In the genomic region with DNA sequence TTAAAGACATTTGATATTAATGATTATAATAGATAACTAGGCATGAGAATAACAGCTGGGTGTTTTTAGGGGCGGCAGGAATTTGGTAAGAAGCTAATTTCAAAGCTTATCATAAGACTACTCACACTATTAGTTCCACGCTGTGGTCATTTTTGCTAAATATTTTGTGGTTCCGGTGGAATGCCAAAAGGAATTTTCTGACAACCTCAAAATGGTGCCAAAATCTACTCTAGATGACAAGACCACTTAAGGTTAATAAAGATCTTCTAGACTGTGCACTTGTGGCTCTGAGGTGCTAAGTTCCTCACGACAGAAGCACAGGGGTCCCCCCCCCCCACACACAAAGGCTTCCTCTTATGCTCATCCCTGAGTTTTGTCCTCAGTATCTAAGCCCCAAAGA, we compare ENCODE assay signal across 34 mouse cellular contexts. TPM values are rescaled to one million over a fixed set of nuclear protein-coding genes. Genes with fewer than 3 reads are reported as not detected.
"Had no signal": no experiment of that assay in that cellular context is flagged by ENCODE, and none has a peak within 500 bp of the region (broad histone marks: within the 10 kb centered on the region; RNA-seq: fewer than 3 reads in every experiment).

No protein-coding gene starts in this region.

- H3K27ac ChIP-seq: heart, embryonic 13.5 days; heart, embryonic 15.5 days; hindbrain, embryonic 10.5 days; hindbrain, embryonic 12.5 days; hindbrain, embryonic 13.5 days; hindbrain, embryonic 14.5 days; hindbrain, embryonic 15.5 days; hindbrain, postnatal 0 days; intestine, embryonic 15.5 days; kidney, embryonic 15.5 days; kidney, postnatal 0 days; left cerebral cortex, adult 2 months had no signal

- ATAC-seq: hindbrain, embryonic 16.5 days; hindbrain, postnatal 0 days; inflammation-experienced regulatory T-cells, adult 6 months; intestine, embryonic 15.5 days; intestine, embryonic 16.5 days; intestine, postnatal 0 days had no signal

- H3K27me3 ChIP-seq: heart, embryonic 12.5 days; heart, embryonic 15.5 days; hindbrain, embryonic 12.5 days; hindbrain, embryonic 13.5 days; hindbrain, embryonic 15.5 days; intestine, embryonic 15.5 days; kidney, embryonic 15.5 days had no signal

- H3K9me3 ChIP-seq: heart, embryonic 12.5 days; heart, embryonic 13.5 days; heart, embryonic 15.5 days; hindbrain, embryonic 10.5 days; hindbrain, embryonic 12.5 days; hindbrain, embryonic 13.5 days; hindbrain, embryonic 15.5 days; intestine, embryonic 15.5 days; kidney, embryonic 15.5 days had no signal

- H3K4me3 ChIP-seq: heart, embryonic 12.5 days; heart, embryonic 13.5 days; heart, embryonic 15.5 days; hindbrain, embryonic 10.5 days; hindbrain, embryonic 12.5 days; hindbrain, embryonic 13.5 days; hindbrain, embryonic 15.5 days; intestine, embryonic 15.5 days; kidney, embryonic 15.5 days; layer of hippocampus, adult 2 months; left cerebral cortex, adult 2 months had no signal

- H3K36me3 ChIP-seq: heart, embryonic 12.5 days; heart, embryonic 13.5 days; heart, embryonic 15.5 days; hindbrain, embryonic 10.5 days; hindbrain, embryonic 12.5 days; hindbrain, embryonic 13.5 days; hindbrain, embryonic 15.5 days; intestine, embryonic 15.5 days; kidney, embryonic 15.5 days had no signal

- H3K4me1 ChIP-seq: hindbrain, embryonic 12.5 days; hindbrain, embryonic 13.5 days; hindbrain, embryonic 15.5 days; intestine, embryonic 15.5 days had no signal

- H3K4me2 ChIP-seq: heart, embryonic 12.5 days; heart, embryonic 13.5 days; heart, embryonic 15.5 days; hindbrain, embryonic 12.5 days; hindbrain, embryonic 13.5 days; hindbrain, embryonic 14.5 days; hindbrain, embryonic 15.5 days; intestine, embryonic 15.5 days; kidney, embryonic 15.5 days had no signal

- DNase-seq: heart, postnatal 10 days; heart, postnatal 14 days; heart, postnatal 36 days; heart, postnatal 4 days; kidney, adult 11 months; kidney, adult 18-20 months; kidney, adult 2 months; kidney, adult 8-10 months; kidney, adult 9 months; kidney, postnatal 10 days; kidney, postnatal 14 days; kidney, postnatal 25 days; kidney, postnatal 36 days; kidney, postnatal 4 days; layer of hippocampus, postnatal 36 days had no signal

- H3K9ac ChIP-seq: heart, embryonic 12.5 days; heart, embryonic 13.5 days; heart, embryonic 15.5 days; hindbrain, embryonic 12.5 days; hindbrain, embryonic 13.5 days; hindbrain, embryonic 14.5 days; hindbrain, embryonic 15.5 days; intestine, embryonic 15.5 days; kidney, embryonic 15.5 days had no signal

RNA-seq across cellular contexts. Expression of a gene that starts 21.5 kb away (rescaled TPM):
- total RNA-seq: hematopoietic stem cell, adult 5-6 weeks had no signal
- polyA plus RNA-seq: inflammation-experienced regulatory T-cells, adult 6 months had no signal
